Mouse (Mus musculus) kidney, embryonic 15.5 days (tissue): ENCODE results near the gene Gstp1. TPM values are rescaled to one million over a fixed set of nuclear protein-coding genes. Genes with fewer than 3 reads are reported as not detected.
"Not testable (repeated sequence)": the region's sequence is repeated elsewhere in the genome, so short reads cannot be mapped to it uniquely, and the experiment has no call there.

Source experiments
- ATAC-seq: fragments of 200-750 bp; cut with Nextera tagmentation; replicated peaks from 2 replicates; pipeline ENCODE4 v1.8.0; 2017; ENCODE audit warnings: moderate TSS enrichment; ENCODE audit not compliant: low FRiP score
- H3K27ac ChIP-seq: fragments of 300-500 bp; sonication (generic); 2 replicates; pipeline ENCODE4 v1.5.1; 2015; ENCODE audit warnings: mild to moderate bottlenecking, inconsistent platforms
- H3K27me3 ChIP-seq: fragments of 300-500 bp; sonication (generic); 2 replicates; pipeline ENCODE4 v1.6.1; 2015; ENCODE audit warnings: inconsistent platforms
- H3K36me3 ChIP-seq: fragments of 300-500 bp; sonication (generic); 2 replicates; pipeline ENCODE4 v1.6.1; 2015; ENCODE audit warnings: inconsistent platforms
- H3K4me1 ChIP-seq: fragments of 300-500 bp; sonication (generic); 2 replicates; pipeline ENCODE4 v1.6.1; 2015; ENCODE audit warnings: inconsistent platforms
- H3K4me2 ChIP-seq: fragments of 300-500 bp; sonication (generic); 2 replicates; pipeline ENCODE4 v1.6.1; 2015; ENCODE audit warnings: moderate library complexity, mild to moderate bottlenecking, inconsistent platforms
- H3K4me3 ChIP-seq: fragments of 300-500 bp; sonication (generic); replicated peaks from 2 replicates; pipeline ENCODE4 v1.5.1; 2015; ENCODE audit warnings: mild to moderate bottlenecking, inconsistent platforms
- H3K9ac ChIP-seq: fragments of 300-500 bp; sonication (generic); 2 replicates; pipeline ENCODE4 v1.6.1; 2015; ENCODE audit warnings: mild to moderate bottlenecking, inconsistent platforms
- H3K9me3 ChIP-seq: fragments of 300-500 bp; sonication (generic); replicated peaks from 2 replicates; pipeline ENCODE4 v1.6.1; 2016; ENCODE audit warnings: inconsistent platforms
- WGBS: fragments of 180-500 bp; shearing (Covaris S2); methylation state at CpG from one replicate; pipeline ENCODE4 v1.1.7; 2015; ENCODE audit warnings: mixed read lengths; 5-methylcytosine and 5-hydroxymethylcytosine counted together
- polyA plus RNA-seq: library from polyadenylated mRNA; unstranded; fragments of >200 nt; fragmentation: Nextera tagmentation; extraction: Ambion mirVana; gene quantifications from 2 replicates; pipeline ENCODE4 v1.2.1, GENCODE M21; 2015

Gene Gstp1
- polyA plus RNA-seq, 1 experiment from 2014 or later, result 563 TPM

DNA sequence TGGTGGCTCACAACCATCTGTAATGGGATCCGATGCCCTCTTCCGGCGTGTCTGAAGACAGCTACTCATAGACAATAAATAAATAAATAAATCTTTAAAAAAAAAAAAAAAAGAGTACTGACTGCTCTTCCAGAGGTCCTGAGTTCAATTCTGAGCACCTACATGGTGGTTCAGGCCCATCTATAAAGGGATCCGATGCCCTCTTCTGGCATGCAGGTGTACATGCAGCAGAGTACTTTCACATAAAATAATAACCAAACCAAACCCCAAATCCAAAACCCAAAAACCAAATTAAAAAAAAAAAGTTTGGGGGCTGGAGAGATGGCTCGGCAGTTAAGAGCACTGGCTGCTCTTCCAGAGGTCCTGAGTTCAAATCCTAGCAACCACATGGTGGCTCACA is 11.3 kb upstream of the Gstp1 start:
- WGBS, result 79% methylated on average over 5 of the region's 5 CpGs
- H3K27me3 ChIP-seq, H3K4me1 ChIP-seq, ATAC-seq, H3K27ac ChIP-seq, H3K9me3 ChIP-seq, H3K36me3 ChIP-seq, H3K4me2 ChIP-seq, H3K9ac ChIP-seq, H3K4me3 ChIP-seq: not testable (repeated sequence)

DNA sequence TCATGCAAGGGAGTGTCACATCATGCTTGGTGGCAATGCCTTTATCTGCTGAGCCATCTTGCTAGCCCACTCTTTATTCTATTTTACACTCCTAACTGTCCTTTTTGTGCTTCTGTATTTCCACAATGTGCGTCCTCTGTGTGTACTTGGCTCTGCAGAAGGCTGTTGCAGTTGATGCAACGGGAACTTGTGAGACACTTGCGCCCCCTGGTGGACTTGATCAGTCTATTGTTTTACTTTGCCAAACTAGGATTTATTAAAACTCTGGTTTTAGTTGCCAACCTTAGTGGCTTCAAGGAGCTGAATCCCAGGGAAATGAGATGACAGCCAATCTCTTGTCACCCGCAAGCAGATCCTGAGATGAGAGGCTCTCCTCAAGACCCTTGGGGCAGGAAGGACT is 10.1 kb upstream of the Gstp1 start:
- Histone ChIP-seq H3K27ac (no peak overlapping the region), H3K9me3 (no peaks in the 10 kb centered on the region), H3K4me2 (no peak overlapping the region), H3K9ac (no peak overlapping the region), H3K4me3 (no peak overlapping the region), H3K4me1 (peaks cover 8% of the 10 kb centered on the region; the same call in 1 of the 2 replicates), H3K36me3 (no peaks in the 10 kb centered on the region), H3K27me3 (no peaks in the 10 kb centered on the region)
- 17% methylated on average over 4 of the region's 4 CpGs for WGBS
- ATAC-seq, result no peak

DNA sequence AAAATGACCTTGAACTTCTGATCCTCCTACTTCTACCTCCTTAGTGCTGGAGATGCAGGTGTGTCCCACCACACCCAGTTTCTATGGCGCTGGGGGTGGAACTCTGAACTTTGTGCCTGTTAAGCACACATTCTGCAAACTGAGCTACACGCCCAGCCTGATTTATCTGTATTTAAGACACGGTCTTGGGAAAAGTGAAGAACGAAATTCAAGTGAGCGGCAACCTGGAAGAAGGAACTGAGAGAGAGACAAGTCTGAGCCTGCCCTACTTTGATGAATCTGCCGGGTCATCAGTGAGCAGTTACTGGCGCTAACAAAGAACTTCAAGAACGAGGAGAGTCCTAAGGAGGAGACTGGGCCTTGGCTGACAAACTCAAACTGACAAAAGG is 9.1 kb upstream of the Gstp1 start:
- H3K9me3 ChIP-seq, result no peaks in the 10 kb centered on the region
- no peak overlapping the region for H3K4me2 ChIP-seq
- no peaks in the 10 kb centered on the region for H3K36me3 ChIP-seq
- no peaks in the 10 kb centered on the region for H3K27me3 ChIP-seq
- no peak overlapping the region for H3K9ac ChIP-seq
- no peak for ATAC-seq
- WGBS, result 79% methylated on average over 8 of the region's 8 CpGs
- peaks cover 8% of the 10 kb centered on the region; the same call in 1 of the 2 replicates for H3K4me1 ChIP-seq
- H3K4me3 ChIP-seq, result no peak overlapping the region
- H3K27ac ChIP-seq, result no peak overlapping the region

DNA sequence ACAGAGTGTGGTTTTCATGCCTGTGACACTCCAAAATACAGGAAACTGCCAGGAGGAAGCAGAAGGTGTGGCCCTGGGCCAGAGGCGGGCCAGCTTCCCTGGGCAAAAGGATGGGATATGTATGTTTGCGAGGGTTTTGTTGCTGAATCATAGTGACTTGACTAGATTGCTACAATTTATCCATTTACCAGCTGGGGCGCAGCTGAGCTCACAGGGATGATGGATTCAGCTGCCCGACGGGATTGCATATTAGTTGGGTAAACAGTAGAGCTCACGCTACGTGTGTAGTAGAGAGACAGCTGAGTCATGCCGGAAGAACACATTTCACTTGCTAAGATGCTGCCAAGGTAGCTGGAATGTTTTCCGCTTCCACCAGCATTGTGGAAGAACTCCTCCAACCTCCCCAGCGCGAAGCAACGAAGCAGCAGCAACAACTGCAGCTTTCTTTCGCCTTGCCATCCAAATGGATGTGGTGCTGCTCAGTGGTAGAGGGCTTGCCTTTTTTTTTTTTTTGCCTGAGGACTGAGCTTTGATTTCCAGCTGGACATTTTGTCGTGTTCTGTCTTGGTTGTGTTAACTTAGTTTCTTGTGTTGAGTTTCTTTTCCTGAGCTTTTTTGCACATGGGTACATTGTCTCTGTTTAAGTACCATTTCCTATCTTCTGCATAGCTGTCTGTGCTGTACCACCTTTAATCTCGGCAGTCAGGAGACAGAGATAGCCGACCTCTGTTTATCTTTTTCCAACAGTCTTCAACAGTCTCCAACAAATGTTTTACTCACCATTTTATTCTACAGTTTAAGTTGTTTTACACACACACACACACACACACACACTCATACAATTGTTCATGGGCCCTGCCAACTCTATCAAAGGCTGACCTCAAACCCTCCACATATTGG is 8.4 kb upstream of the Gstp1 start, which contains the start of gene Gstp2:
Gene Gstp2, minus strand, starts transcription at position 58 of the 900 bp plus-strand sequence.
- WGBS, result 53% methylated on average over 16 of the region's 16 CpGs
- peak within 1 kb of the TSS; percentile 40 for H3K4me2 ChIP-seq
- peak within 1 kb of the TSS; percentile 48 for H3K27ac ChIP-seq

DNA sequence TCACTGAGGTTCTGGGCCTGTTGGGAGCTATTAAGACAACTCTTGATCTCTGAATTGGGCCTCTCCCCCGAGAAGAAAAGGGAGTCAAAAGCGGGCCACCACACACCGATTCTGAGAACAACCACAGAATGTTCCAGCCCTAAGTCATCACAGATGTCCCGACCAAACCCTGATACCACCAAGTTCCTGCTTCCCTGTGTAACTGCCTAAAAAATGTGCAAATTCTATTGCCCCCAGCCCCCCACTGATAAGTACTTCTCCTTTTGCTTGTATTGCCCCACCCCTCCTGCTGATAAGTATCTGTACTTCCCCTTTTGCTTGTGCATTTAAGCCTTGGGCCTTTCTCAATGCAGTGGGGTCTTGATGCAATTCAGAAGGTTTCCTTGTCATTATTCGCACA is 6.3 kb upstream of the Gstp1 start:
- WGBS, result 89% methylated on average over 5 of the region's 5 CpGs

More for the DNA sequence above, 8.4 kb upstream of the Gstp1 start, which contains the start of gene Gstp2:
- Histone ChIP-seq H3K36me3 (no peaks in the 10 kb centered on the region), H3K4me1 (peaks cover 8% of the 10 kb centered on the region; the same call in 1 of the 2 replicates), H3K4me3 (0 out of 2 replicates have a peak within 1 kb of the TSS, but pooled peaks have one; percentile 1), H3K9ac (no peak within 1 kb of the TSS), H3K9me3 (no peaks in the 10 kb centered on the region), H3K27me3 (no peaks in the 10 kb centered on the region)
- ATAC-seq, result peak; percentile 58; the same call in 1 of the 2 replicates

DNA sequence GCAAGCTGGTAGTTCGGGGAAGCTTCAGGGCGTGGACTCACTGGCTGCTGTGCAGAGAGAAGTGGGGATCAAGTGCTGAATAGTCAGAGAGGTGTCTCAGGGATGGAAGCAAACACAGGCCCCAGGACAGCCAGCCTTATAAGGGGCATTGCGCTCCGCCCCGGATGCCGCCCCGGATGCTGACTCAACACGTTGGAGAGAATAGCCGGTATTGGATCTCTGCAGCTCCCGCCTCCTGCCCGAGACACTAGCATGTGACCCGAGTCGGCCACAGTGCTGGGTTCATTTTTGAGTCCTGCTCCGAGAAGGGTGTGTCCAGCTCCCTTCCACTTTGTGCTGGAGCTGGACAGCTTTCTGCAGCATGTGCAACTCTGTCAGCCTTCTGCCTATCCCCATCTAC is 4.3 kb upstream of the Gstp1 start:
- Histone ChIP-seq H3K4me2 (no peak overlapping the region), H3K4me1 (peaks cover 16% of the 10 kb centered on the region; the same call in 1 of the 2 replicates), H3K27ac (no peak overlapping the region), H3K9ac (no peak overlapping the region), H3K9me3 (no peaks in the 10 kb centered on the region), H3K27me3 (no peaks in the 10 kb centered on the region), H3K36me3 (no peaks in the 10 kb centered on the region), H3K4me3 (no peak overlapping the region)
- ATAC-seq, result no peak
- WGBS, result 64% methylated on average over 14 of the region's 14 CpGs

More for the DNA sequence above, 6.3 kb upstream of the Gstp1 start:
- H3K4me2 ChIP-seq, H3K4me3 ChIP-seq, H3K27me3 ChIP-seq, H3K9me3 ChIP-seq, H3K36me3 ChIP-seq, H3K4me1 ChIP-seq, ATAC-seq, H3K27ac ChIP-seq, H3K9ac ChIP-seq: not testable (repeated sequence)

DNA sequence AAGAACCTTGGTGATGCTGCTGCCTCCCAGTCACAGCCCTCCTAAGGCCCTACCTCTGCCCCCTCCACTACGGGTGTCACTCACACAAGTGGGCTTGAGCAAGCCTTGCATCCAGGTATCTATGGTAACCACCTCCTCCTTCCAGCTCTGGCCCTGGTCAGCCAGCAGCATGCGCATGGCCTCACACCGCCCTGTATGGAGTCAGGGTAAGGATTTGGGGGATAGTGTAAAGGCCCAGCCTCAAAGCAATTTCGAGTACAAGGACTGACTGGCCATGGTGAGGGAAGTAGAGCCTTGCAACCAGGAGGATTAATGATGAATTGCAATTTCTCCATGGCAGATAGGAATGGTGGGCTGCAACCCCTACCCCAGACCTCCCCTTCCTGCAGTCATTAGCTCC is 3.7 kb upstream of the Gstp1 start:
- 81% methylated on average over 3 of the region's 4 CpGs for WGBS
- not testable (repeated sequence) for H3K9me3 ChIP-seq, H3K9ac ChIP-seq, ATAC-seq, H3K27ac ChIP-seq, H3K27me3 ChIP-seq, H3K36me3 ChIP-seq, H3K4me2 ChIP-seq, H3K4me3 ChIP-seq
- peaks cover 20% of the 10 kb centered on the region for H3K4me1 ChIP-seq

DNA sequence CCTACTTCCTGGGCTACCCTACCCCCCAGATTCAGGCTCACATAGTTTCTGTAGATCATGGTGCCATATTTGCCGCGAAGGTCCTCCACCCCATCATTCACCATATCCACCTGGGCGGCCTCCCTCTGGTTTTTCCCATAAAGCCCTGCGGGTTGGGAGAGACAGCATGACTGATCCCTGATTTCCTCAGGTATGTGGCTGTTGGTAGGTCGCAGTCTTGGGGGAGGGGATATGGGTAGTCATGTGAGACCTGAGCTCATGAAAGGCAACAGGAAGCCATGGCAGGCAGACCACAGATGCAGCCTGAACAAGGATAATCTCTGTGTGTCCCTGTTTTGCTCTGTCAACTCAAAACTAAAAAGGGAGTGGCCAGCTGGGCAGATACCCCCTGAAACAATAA is 3.2 kb upstream of the Gstp1 start:
- H3K4me1 ChIP-seq, result peaks cover 21% of the 10 kb centered on the region
- not testable (repeated sequence) for H3K4me3 ChIP-seq, H3K9ac ChIP-seq, H3K4me2 ChIP-seq, H3K9me3 ChIP-seq, ATAC-seq, H3K27me3 ChIP-seq, H3K36me3 ChIP-seq, H3K27ac ChIP-seq
- WGBS, result 83% methylated on average over 5 of the region's 5 CpGs

DNA sequence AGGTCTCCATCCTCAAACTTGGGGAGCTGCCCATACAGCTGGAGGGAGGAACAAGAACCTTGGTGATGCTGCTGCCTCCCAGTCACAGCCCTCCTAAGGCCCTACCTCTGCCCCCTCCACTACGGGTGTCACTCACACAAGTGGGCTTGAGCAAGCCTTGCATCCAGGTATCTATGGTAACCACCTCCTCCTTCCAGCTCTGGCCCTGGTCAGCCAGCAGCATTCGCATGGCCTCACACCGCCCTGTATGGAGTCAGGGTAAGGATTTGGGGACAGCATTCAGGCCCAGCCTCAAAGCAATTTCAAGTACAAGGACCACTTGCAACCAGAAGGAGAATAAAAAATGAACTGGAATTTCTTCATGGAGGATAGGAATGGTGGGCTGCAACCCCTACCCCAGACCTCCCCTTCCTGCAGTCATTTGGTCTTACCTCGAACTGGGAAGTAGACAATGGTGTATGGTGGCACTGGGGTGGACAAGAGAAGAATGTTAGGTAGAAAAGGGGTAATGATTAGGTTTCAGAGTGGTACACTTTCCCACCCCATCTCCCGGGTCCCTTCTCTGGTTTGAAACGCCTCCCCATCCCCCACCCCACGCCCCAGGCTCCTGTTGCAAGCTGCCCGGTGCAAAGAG is 514 bp downstream of the Gstp1 start:
- H3K27ac ChIP-seq, result peak overlapping the region; percentile 83
- 0 out of 2 replicates have a peak, but pooled peaks have one; percentile 31 for ATAC-seq
- WGBS, result 23% methylated on average over 7 of the region's 8 CpGs
- not testable (repeated sequence) for H3K27me3 ChIP-seq, H3K9me3 ChIP-seq, H3K36me3 ChIP-seq
- peak overlapping the region; percentile 66 for H3K4me3 ChIP-seq
- peak overlapping the region; percentile 66 for H3K9ac ChIP-seq
- peaks cover 24% of the 10 kb centered on the region for H3K4me1 ChIP-seq
- H3K4me2 ChIP-seq, result peak overlapping the region; percentile 76

DNA sequence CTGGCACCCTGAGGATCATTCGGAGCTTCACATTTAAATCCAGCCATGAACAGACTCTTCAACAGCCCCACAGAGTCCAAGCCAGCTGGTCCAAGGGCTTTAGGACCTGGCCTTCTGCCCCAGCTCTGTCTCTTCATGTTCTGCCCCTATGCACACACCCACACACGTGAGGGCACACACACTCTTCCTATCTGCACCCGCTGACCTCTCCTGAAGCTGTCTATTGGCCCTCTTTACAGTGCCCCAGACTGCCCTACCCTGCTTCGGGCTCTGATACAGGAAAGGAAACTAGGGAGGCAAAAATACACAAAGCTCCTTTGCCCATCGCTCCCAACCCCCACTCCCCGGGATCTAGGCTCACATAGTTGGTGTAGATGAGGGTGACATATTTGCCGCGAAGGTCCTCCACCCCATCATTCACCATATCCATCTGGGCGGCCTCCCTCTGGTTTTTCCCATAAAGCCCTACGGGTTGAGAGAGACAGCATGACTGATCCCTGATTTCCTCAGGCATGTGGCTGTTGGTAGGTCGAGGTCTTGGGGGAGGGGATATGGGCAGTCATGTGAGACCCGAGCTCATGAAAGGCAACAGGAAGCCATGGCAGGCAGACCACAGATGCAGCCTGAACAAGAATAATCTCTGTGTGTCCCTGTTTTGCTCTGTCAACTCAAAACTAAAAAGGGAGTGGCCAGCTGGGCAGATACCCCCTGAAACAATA is 1.3 kb downstream of the Gstp1 start:
- peak overlapping the region; percentile 17; the same call in 1 of the 2 replicates for H3K4me3 ChIP-seq
- H3K4me1 ChIP-seq, result peaks cover 24% of the 10 kb centered on the region
- WGBS, result 67% methylated on average over 12 of the region's 12 CpGs
- peaks cover 10% of the 10 kb centered on the region for H3K36me3 ChIP-seq
- H3K27me3 ChIP-seq, result no peaks in the 10 kb centered on the region
- H3K27ac ChIP-seq, result no peak overlapping the region
- peak overlapping the region; percentile 17; the same call in 1 of the 2 replicates for H3K9ac ChIP-seq
- no peaks in the 10 kb centered on the region for H3K9me3 ChIP-seq
- peak overlapping the region; percentile 43 for H3K4me2 ChIP-seq
- ATAC-seq, result 0 out of 2 replicates have a peak, but pooled peaks have one; percentile 50

DNA sequence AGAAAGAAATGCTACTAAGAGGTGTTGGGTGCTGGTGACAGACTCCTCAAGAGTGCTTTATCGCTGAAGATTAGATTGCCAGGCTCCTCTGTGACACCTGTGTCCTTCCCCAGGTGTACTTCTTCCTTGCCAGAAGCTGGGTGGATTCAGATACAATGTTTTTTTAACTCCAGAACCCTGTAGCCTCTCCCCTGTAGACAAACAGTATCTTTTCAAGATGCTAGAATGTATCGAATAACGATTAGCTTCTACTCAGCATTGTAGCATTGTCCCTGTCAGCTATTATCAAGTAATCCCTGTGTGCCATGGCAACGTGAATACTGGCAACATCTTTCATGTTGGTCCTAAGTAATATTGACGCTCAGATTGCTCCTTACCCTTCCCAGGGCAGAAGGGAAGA is 4.0 kb downstream of the Gstp1 start:
- Histone ChIP-seq H3K9ac (no peak overlapping the region), H3K27ac (no peak overlapping the region)
- WGBS, result 67% methylated on average over 5 of the region's 5 CpGs

More for the DNA sequence above, 4.0 kb downstream of the Gstp1 start:
- Histone ChIP-seq H3K4me1 (peaks cover 24% of the 10 kb centered on the region), H3K4me2 (no peak overlapping the region), H3K27me3 (no peaks in the 10 kb centered on the region), H3K4me3 (no peak overlapping the region), H3K36me3 (peaks cover 10% of the 10 kb centered on the region), H3K9me3 (no peaks in the 10 kb centered on the region)
- no peak for ATAC-seq
